Mouse (Mus musculus) G1E (cell line): ENCODE data around the gene Acbd7.

Source experiments
- CTCF ChIP-seq: IDR thresholded peaks from 2 replicates; pipeline ENCODE4 v1.5.1; 2012; ENCODE audit warnings: low read depth, low read length, inconsistent platforms, mixed read lengths
- GATA1 ChIP-seq: IDR thresholded peaks from 2 replicates; pipeline ENCODE4 v1.6.1; 2012; ENCODE audit warnings: borderline replicate concordance, low read length, inconsistent platforms, mixed read lengths
- POLR2AphosphoS5 ChIP-seq: IDR thresholded peaks from 2 replicates; pipeline ENCODE4 v1.6.1; 2012; ENCODE audit warnings: low read depth, low read length, inconsistent platforms; ENCODE audit not compliant: insufficient replicate concordance

- TF ChIP-seq GATA1 (no peak), CTCF (no peak), POLR2AphosphoS5 (no peak)
These were observed 9.4 kb upstream of the Acbd7 start for GRCm38 (mm10) chr2:3326547-3326946.
